Mouse (Mus musculus): Measurements from ENCODE around the gene Tnfaip8l3. TPM values are rescaled to one million over a fixed set of nuclear protein-coding genes. Genes with fewer than 3 reads are reported as not detected.

Gene Tnfaip8l3
- total and polyA plus RNA-seq, 2 experiments from 2014 or later, result 0.27 to 0.90 TPM

DNA sequence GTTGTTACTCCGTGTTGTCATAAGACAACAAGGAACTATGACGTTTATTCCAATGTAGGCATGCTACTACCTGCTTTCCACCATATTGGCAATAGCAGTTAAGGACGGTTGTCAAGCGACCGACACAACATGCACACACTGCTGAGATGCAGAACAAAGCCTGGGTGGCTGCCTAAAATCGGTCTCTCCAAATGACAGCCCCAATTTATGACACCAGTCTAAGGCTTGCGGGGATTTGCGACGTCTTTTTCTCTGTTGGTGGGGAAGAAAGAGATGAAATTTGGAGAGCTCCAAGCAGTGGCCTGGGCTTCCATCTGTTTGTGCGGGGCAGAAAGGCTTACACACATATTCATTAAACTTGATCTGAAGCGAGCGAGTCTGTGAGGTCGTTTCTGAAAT lies 94.3 kb downstream of the Tnfaip8l3 start:
- H3K4me2 ChIP-seq (ENCODE audit: low read depth, low read length), result no peak overlapping the region
- no peak for DNase-seq (ENCODE audit: low spot score)

More for the DNA sequence above, 94.3 kb downstream of the Tnfaip8l3 start:
- Histone ChIP-seq H3K27ac (ENCODE audit: low read depth) (no peak overlapping the region), H3K9ac (replicated peaks; ENCODE audit: low read depth, low read length) (no peak overlapping the region), H3K36me3 (replicated peaks; ENCODE audit: control insufficient read depth, insufficient read depth, low read length) (no peaks in the 10 kb centered on the region), H3K27me3 (ENCODE audit: control insufficient read depth, insufficient read depth, low read length) (peaks cover 37% of the 10 kb centered on the region), H3K9me3 (replicated peaks; ENCODE audit: control insufficient read depth, low read length) (no peaks in the 10 kb centered on the region), H3K4me1 (ENCODE audit: control insufficient read depth, insufficient read depth) (peaks cover 9% of the 10 kb centered on the region; the same call in 1 of the 2 replicates), H3K4me3 (ENCODE audit: low read depth, low read length) (no peak overlapping the region)
- ATAC-seq (ENCODE audit: insufficient read depth, low read depth), result no peak
- WGBS, result 36% methylated on average over 13 of the region's 13 CpGs
- TF ChIP-seq CTCF (IDR thresholded peaks at IDR 0.05; ENCODE audit: low read depth) (no peak), EP300 (IDR thresholded peaks at IDR 0.05; ENCODE audit: low read depth) (no peak)

Other genes starting within 250 kb of the Tnfaip8l3 start
- gene Sln, start 218.2 kb downstream of the Tnfaip8l3 start, total RNA-seq (2014; rRNA removed; ENCODE audit: low replicate concordance), result 80.1 and 118 TPM in 2 replicates
- 339 and 434 TPM in 2 replicates for gene Sln, start 218.2 kb downstream of the Tnfaip8l3 start, polyA plus RNA-seq (2015; fragmentation: Nextera tagmentation; extraction: Ambion mirVana)
- gene Elmod1, start 93.1 kb downstream of the Tnfaip8l3 start, total RNA-seq (2014; rRNA removed; ENCODE audit: low replicate concordance), result 0.53 TPM in 1 of 2 replicates, not detected in the other
- gene Elmod1, start 93.1 kb downstream of the Tnfaip8l3 start, polyA plus RNA-seq (2015; fragmentation: Nextera tagmentation; extraction: Ambion mirVana), result 0.27 and 0.30 TPM in 2 replicates
- not detected in 2 replicates for gene Cyp19a1, start 199.7 kb upstream of the Tnfaip8l3 start, total RNA-seq (2014; rRNA removed; ENCODE audit: low replicate concordance)
- not detected in 2 replicates for gene Cyp19a1, start 199.7 kb upstream of the Tnfaip8l3 start, polyA plus RNA-seq (2015; fragmentation: Nextera tagmentation; extraction: Ambion mirVana)
- gene Gldn, start 218.1 kb upstream of the Tnfaip8l3 start, total RNA-seq (2014; rRNA removed; ENCODE audit: low replicate concordance), result not detected in 2 replicates
- gene Gldn, start 218.1 kb upstream of the Tnfaip8l3 start, polyA plus RNA-seq (2015; fragmentation: Nextera tagmentation; extraction: Ambion mirVana), result not detected in 2 replicates

All from heart, postnatal 0 days (tissue).